ENCODE assay signal across 34 mouse cellular contexts in genomic region chr3:50654441-50654840, GRCm38 (mm10).
"Had no signal": no experiment of that assay in that cellular context is flagged by ENCODE, and none has a peak within 500 bp of the region (broad histone marks: within the 10 kb centered on the region; RNA-seq: fewer than 3 reads in every experiment).

No protein-coding gene starts in this region.

- H3K27me3 ChIP-seq: heart, embryonic 12.5 days; heart, embryonic 13.5 days; heart, embryonic 15.5 days; hindbrain, embryonic 12.5 days; hindbrain, embryonic 13.5 days; hindbrain, embryonic 15.5 days; intestine, embryonic 15.5 days; kidney, embryonic 15.5 days had no signal

- H3K36me3 ChIP-seq: heart, embryonic 10.5 days; heart, embryonic 12.5 days; heart, embryonic 13.5 days; heart, embryonic 15.5 days; hindbrain, embryonic 10.5 days; hindbrain, embryonic 12.5 days; hindbrain, embryonic 13.5 days; hindbrain, embryonic 15.5 days; intestine, embryonic 15.5 days; kidney, embryonic 15.5 days had no signal

- H3K9ac ChIP-seq: heart, embryonic 12.5 days; heart, embryonic 13.5 days; heart, embryonic 15.5 days; hindbrain, embryonic 12.5 days; hindbrain, embryonic 13.5 days; hindbrain, embryonic 14.5 days; hindbrain, embryonic 15.5 days; intestine, embryonic 15.5 days; kidney, embryonic 15.5 days had no signal

- DNase-seq: heart, postnatal 10 days; heart, postnatal 14 days; heart, postnatal 36 days; heart, postnatal 4 days; kidney, adult 11 months; kidney, adult 18-20 months; kidney, adult 2 months; kidney, adult 8-10 months; kidney, adult 9 months; kidney, postnatal 10 days; kidney, postnatal 14 days; kidney, postnatal 25 days; kidney, postnatal 36 days; kidney, postnatal 4 days; layer of hippocampus, adult 9-11 months; layer of hippocampus, postnatal 36 days had no signal

- H3K4me2 ChIP-seq: heart, embryonic 12.5 days; heart, embryonic 13.5 days; heart, embryonic 15.5 days; hindbrain, embryonic 12.5 days; hindbrain, embryonic 13.5 days; hindbrain, embryonic 14.5 days; hindbrain, embryonic 15.5 days; intestine, embryonic 15.5 days; kidney, embryonic 15.5 days had no signal

- ATAC-seq: hindbrain, embryonic 16.5 days; hindbrain, postnatal 0 days; inflammation-experienced regulatory T-cells, adult 6 months; intestine, embryonic 15.5 days; intestine, embryonic 16.5 days; intestine, postnatal 0 days had no signal

- H3K4me3 ChIP-seq: heart, embryonic 10.5 days; heart, embryonic 12.5 days; heart, embryonic 13.5 days; heart, embryonic 15.5 days; hindbrain, embryonic 10.5 days; hindbrain, embryonic 12.5 days; hindbrain, embryonic 13.5 days; hindbrain, embryonic 15.5 days; intestine, embryonic 15.5 days; kidney, embryonic 15.5 days; layer of hippocampus, adult 2 months had no signal

- H3K4me1 ChIP-seq: heart, embryonic 10.5 days; heart, embryonic 12.5 days; heart, embryonic 13.5 days; heart, embryonic 15.5 days; hindbrain, embryonic 10.5 days; hindbrain, embryonic 12.5 days; hindbrain, embryonic 13.5 days; hindbrain, embryonic 15.5 days; intestine, embryonic 15.5 days; kidney, embryonic 15.5 days had no signal

- H3K9me3 ChIP-seq: heart, embryonic 10.5 days; heart, embryonic 13.5 days; heart, embryonic 15.5 days; hindbrain, embryonic 10.5 days; hindbrain, embryonic 12.5 days; hindbrain, embryonic 15.5 days; intestine, embryonic 15.5 days; kidney, embryonic 15.5 days had no signal

- H3K27ac ChIP-seq: heart, embryonic 10.5 days; heart, embryonic 13.5 days; heart, embryonic 15.5 days; hindbrain, embryonic 10.5 days; hindbrain, embryonic 12.5 days; hindbrain, embryonic 13.5 days; hindbrain, embryonic 14.5 days; hindbrain, embryonic 15.5 days; hindbrain, postnatal 0 days; intestine, embryonic 15.5 days; kidney, embryonic 15.5 days; kidney, postnatal 0 days; layer of hippocampus, adult 2 months had no signal
